Mouse (Mus musculus): ENCODE measurements around the gene Olfr608.
"Not testable (repeated sequence)": the region's sequence is repeated elsewhere in the genome, so short reads cannot be mapped to it uniquely, and the experiment has no call there.

- TF ChIP-seq CTCF (IDR thresholded peaks at IDR 0.05; ENCODE audit: insufficient read depth, low read length); POLR2A (IDR thresholded peaks at IDR 0.05; ENCODE audit: borderline replicate concordance, extremely low read depth, low read depth, low read length): not testable (repeated sequence)
Observed at GRCm38 (mm10) chr7:103477106-103477505, 7.4 kb downstream of the Olfr608 start.
